Mouse (Mus musculus) kidney, embryonic 16.5 days (tissue): Measurements from ENCODE around the gene Sgsm3. TPM values are rescaled to one million over a fixed set of nuclear protein-coding genes. Genes with fewer than 3 reads are reported as not detected.

Experiments used
- ATAC-seq: fragments of 200-750 bp; cut with Nextera tagmentation; 2 replicates; pipeline ENCODE4 v1.8.0; 2017; ENCODE audit warnings: moderate TSS enrichment; ENCODE audit not compliant: low FRiP score, low TSS enrichment
- H3K27ac ChIP-seq: fragments of 300-500 bp; sonication (generic); 2 replicates; pipeline ENCODE4 v1.5.1; 2014; ENCODE audit warnings: low read length
- H3K27me3 ChIP-seq: fragments of 300-500 bp; sonication (generic); 2 replicates; pipeline ENCODE4 v1.6.1; 2014; ENCODE audit warnings: low read length, control low read depth, mixed read lengths; ENCODE audit not compliant: insufficient read depth
- H3K36me3 ChIP-seq: fragments of 300-500 bp; sonication (generic); 2 replicates; pipeline ENCODE4 v1.6.1; 2014; ENCODE audit warnings: low read length, control low read depth, mixed read lengths; ENCODE audit not compliant: insufficient read depth
- H3K4me1 ChIP-seq: fragments of 300-500 bp; sonication (generic); 2 replicates; pipeline ENCODE4 v1.6.1; 2014; ENCODE audit warnings: low read length, control low read depth, mixed read lengths; ENCODE audit not compliant: insufficient read depth
- H3K4me2 ChIP-seq: fragments of 300-500 bp; sonication (generic); replicated peaks from 2 replicates; pipeline ENCODE4 v1.6.1; 2014; ENCODE audit warnings: low read depth, low read length
- H3K4me3 ChIP-seq: fragments of 300-500 bp; sonication (generic); 2 replicates; pipeline ENCODE4 v1.5.1; 2014; ENCODE audit warnings: mild to moderate bottlenecking, low read length
- H3K9ac ChIP-seq: fragments of 300-500 bp; sonication (generic); replicated peaks from 2 replicates; pipeline ENCODE4 v1.6.1; 2014; ENCODE audit warnings: low read length
- H3K9me3 ChIP-seq: fragments of 300-500 bp; sonication (generic); 2 replicates; pipeline ENCODE4 v1.6.1; 2016; ENCODE audit warnings: low read length, control low read depth
- WGBS: fragments of 180-500 bp; shearing (Covaris S2); extraction: QIAGEN DNeasy Blood & Tissue Kit; methylation state at CpG from one replicate; pipeline ENCODE4 v1.1.7; 2014; 5-methylcytosine and 5-hydroxymethylcytosine counted together
- polyA plus RNA-seq: library from polyadenylated mRNA; unstranded; fragments of >200 nt; fragmentation: Nextera tagmentation; extraction: Ambion mirVana; gene quantifications from 2 replicates; pipeline ENCODE4 v1.2.1, GENCODE M21; 2015

Gene Sgsm3
- polyA plus RNA-seq, 1 experiment from 2014 or later, result 33.9 TPM

GRCm38 (mm10) chr15:80974311-80974710 lies 3.3 kb upstream of the Sgsm3 start:
- WGBS, result 15% methylated on average over 5 of the region's 5 CpGs
- H3K4me1 ChIP-seq, result no peaks in the 10 kb centered on the region
- peaks cover 13% of the 10 kb centered on the region for H3K36me3 ChIP-seq
- no peak overlapping the region for H3K4me2 ChIP-seq
- no peaks in the 10 kb centered on the region for H3K9me3 ChIP-seq
- H3K27me3 ChIP-seq, result no peaks in the 10 kb centered on the region
- no peak overlapping the region for H3K9ac ChIP-seq
- no peak for ATAC-seq
- no peak overlapping the region for H3K4me3 ChIP-seq
- H3K27ac ChIP-seq, result no peak overlapping the region

DNA sequence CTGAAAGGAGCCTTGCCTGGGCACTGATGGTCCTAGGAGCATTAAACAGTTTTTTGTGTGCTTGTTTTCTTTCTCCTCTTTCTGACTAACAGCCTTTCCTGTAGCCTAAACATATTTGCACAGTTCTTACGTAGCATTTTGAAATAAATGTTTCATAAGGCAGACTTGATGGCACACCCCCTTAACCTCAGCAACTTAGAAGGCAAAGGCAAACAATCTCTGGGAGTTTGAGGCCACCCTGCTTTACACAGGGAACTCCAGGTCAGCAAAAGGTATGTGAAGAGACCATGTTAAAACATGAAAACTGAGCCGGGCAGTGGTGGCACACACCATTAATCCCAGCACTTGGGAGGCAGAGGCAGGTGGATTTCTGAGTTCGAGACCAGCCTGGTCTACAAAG lies 1.9 kb upstream of the Sgsm3 start:
- 68% methylated on average over 3 of the region's 3 CpGs for WGBS
- no peak for ATAC-seq

GRCm38 (mm10) chr15:80979611-80980010 lies 2.0 kb downstream of the Sgsm3 start:
- Histone ChIP-seq H3K4me2 (no peak overlapping the region), H3K4me1 (no peaks in the 10 kb centered on the region), H3K9me3 (no peaks in the 10 kb centered on the region), H3K27me3 (no peaks in the 10 kb centered on the region), H3K36me3 (no peaks in the 10 kb centered on the region), H3K9ac (no peak overlapping the region), H3K27ac (peak overlapping the region; percentile 4; the same call in 1 of the 2 replicates), H3K4me3 (no peak overlapping the region)
- no peak for ATAC-seq
- 70% methylated on average over 4 of the region's 4 CpGs for WGBS

More for the DNA sequence above, 1.9 kb upstream of the Sgsm3 start:
- H3K9ac ChIP-seq, result no peak overlapping the region
- no peaks in the 10 kb centered on the region for H3K4me1 ChIP-seq
- no peaks in the 10 kb centered on the region for H3K27me3 ChIP-seq
- no peak overlapping the region for H3K4me3 ChIP-seq
- H3K36me3 ChIP-seq, result no peaks in the 10 kb centered on the region
- H3K9me3 ChIP-seq, result no peaks in the 10 kb centered on the region
- H3K27ac ChIP-seq, result no peak overlapping the region
- no peak overlapping the region for H3K4me2 ChIP-seq

DNA sequence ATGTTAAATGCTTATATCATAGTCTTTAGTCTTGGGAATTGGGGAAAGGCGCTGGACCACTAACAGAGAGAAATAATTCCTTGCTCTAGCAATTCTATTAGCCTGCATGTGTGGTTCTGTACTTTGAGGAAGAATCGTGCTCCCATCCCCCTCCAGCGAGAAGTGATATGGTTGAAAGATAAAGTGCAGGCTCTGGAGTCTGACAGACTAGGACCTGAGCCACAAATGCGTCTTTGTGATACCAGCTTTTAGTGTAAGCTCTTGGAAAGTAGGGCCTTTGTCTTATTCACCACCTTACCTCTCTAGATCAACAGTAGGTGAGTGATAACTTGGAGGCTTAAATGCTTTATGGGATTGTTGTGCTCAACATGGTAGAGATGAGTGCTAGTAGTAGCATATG lies 3.6 kb downstream of the Sgsm3 start:
- no peaks in the 10 kb centered on the region for H3K27me3 ChIP-seq
- H3K9me3 ChIP-seq, result no peaks in the 10 kb centered on the region
- H3K4me1 ChIP-seq, result no peaks in the 10 kb centered on the region
- no peaks in the 10 kb centered on the region for H3K36me3 ChIP-seq
- no peak overlapping the region for H3K9ac ChIP-seq
- WGBS, result 75% methylated on average over 4 of the region's 4 CpGs
- H3K4me2 ChIP-seq, result no peak overlapping the region
- ATAC-seq, result no peak
- no peak overlapping the region for H3K27ac ChIP-seq
- no peak overlapping the region for H3K4me3 ChIP-seq

GRCm38 (mm10) chr15:80983264-80983663 lies 5.7 kb downstream of the Sgsm3 start:
- no peaks in the 10 kb centered on the region for H3K4me1 ChIP-seq
- no peak overlapping the region for H3K4me3 ChIP-seq
- no peak overlapping the region for H3K9ac ChIP-seq
- no peak overlapping the region for H3K4me2 ChIP-seq
- ATAC-seq, result no peak
- H3K36me3 ChIP-seq, result no peaks in the 10 kb centered on the region
- WGBS, result 89% methylated on average over 2 of the region's 2 CpGs
- no peaks in the 10 kb centered on the region for H3K27me3 ChIP-seq
- H3K9me3 ChIP-seq, result no peaks in the 10 kb centered on the region
- H3K27ac ChIP-seq, result no peak overlapping the region

GRCm38 (mm10) chr15:80988331-80988730 lies 10.8 kb downstream of the Sgsm3 start:
- WGBS, result 47% methylated on average over 1 of the region's 1 CpGs
- Histone ChIP-seq H3K4me3 (no peak overlapping the region), H3K4me1 (no peaks in the 10 kb centered on the region), H3K27ac (no peak overlapping the region), H3K36me3 (no peaks in the 10 kb centered on the region), H3K9ac (no peak overlapping the region), H3K9me3 (no peaks in the 10 kb centered on the region), H3K27me3 (no peaks in the 10 kb centered on the region), H3K4me2 (no peak overlapping the region)
- ATAC-seq, result no peak

DNA sequence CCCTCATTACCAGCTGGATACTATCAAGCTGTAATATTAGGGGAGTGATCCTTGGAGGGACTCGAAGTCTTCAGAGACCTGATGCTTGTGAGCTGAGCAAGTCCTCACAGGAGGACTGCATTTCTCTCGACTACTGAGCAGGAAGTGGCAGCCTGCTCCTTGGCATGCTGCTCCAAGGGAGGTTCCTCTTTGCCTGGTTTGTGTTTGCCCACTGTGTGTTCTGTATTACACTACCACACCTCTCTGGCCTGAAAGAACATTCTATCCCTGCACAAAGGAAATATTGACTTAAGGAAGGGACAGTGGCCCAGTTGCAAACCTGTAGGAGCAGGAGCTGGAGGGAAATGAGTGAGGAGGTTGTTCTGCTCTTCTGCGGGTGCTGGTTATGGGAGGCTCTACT lies 12.1 kb downstream of the Sgsm3 start:
- H3K9ac ChIP-seq, result no peak overlapping the region
- no peaks in the 10 kb centered on the region for H3K36me3 ChIP-seq
- no peak overlapping the region for H3K4me2 ChIP-seq
- H3K27ac ChIP-seq, result no peak overlapping the region
- H3K27me3 ChIP-seq, result no peaks in the 10 kb centered on the region
- no peaks in the 10 kb centered on the region for H3K4me1 ChIP-seq
- H3K4me3 ChIP-seq, result no peak overlapping the region
- no peak for ATAC-seq
- 56% methylated on average over 3 of the region's 3 CpGs for WGBS
- H3K9me3 ChIP-seq, result no peaks in the 10 kb centered on the region

- Histone ChIP-seq H3K36me3 (no peaks in the 10 kb centered on the region), H3K27ac (no peak overlapping the region), H3K27me3 (no peaks in the 10 kb centered on the region), H3K4me1 (peaks cover under 1% of the 10 kb centered on the region; the same call in 1 of the 2 replicates), H3K9ac (no peak overlapping the region), H3K4me3 (no peak overlapping the region), H3K4me2 (no peak overlapping the region), H3K9me3 (no peaks in the 10 kb centered on the region)
- 80% methylated on average over 5 of the region's 5 CpGs for WGBS
- ATAC-seq, result no peak
Observed at GRCm38 (mm10) chr15:80994959-80995358, 17.4 kb downstream of the Sgsm3 start.

DNA sequence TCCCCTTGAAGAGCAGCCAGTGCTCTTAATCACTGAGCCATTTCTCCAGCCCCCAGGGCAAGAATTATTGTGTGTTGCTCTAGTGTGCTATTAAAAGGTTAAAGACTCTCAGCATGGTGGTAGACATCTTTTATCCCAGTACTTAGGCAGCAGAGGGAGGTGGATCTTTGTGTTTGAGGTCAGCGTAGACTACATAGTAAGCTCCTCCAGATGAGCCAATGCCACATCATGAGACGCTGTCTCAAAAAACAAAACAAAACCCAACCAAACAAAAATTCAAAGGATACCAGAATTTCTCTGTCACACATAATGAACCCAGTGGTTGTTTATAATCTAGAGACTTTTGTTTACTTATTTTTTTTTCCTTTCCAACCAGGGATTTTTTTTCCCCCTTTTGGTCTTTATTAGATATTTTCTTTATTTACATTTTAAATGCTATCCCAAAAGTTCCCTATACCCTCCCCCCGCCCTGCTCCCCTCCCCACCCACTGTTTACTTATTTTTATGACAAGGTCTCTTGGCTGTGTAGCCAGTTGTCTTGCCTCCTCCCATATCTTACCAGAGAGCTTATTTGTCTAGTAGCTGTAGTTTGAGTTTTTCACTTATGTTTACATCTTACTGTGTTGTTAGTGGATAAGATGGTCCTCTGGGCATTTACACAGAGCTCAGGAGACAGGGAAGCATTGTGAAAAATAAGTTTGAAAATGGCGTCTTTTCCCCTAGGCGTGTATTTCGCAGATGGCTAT lies 18.7 kb downstream of the Sgsm3 start:
- Histone ChIP-seq H3K27me3 (no peaks in the 10 kb centered on the region), H3K9ac (no peak overlapping the region), H3K27ac (no peak overlapping the region), H3K4me3 (no peak overlapping the region), H3K36me3 (no peaks in the 10 kb centered on the region), H3K9me3 (no peaks in the 10 kb centered on the region), H3K4me1 (peaks cover 7% of the 10 kb centered on the region; the same call in 1 of the 2 replicates), H3K4me2 (no peak overlapping the region)
- ATAC-seq, result no peak
- WGBS, result 87% methylated on average over 6 of the region's 6 CpGs

- WGBS, result 43% methylated on average over 1 of the region's 1 CpGs
- Histone ChIP-seq H3K4me3 (no peak overlapping the region), H3K27me3 (no peaks in the 10 kb centered on the region), H3K4me2 (no peak overlapping the region), H3K36me3 (no peaks in the 10 kb centered on the region), H3K9ac (no peak overlapping the region), H3K4me1 (peaks cover 7% of the 10 kb centered on the region; the same call in 1 of the 2 replicates), H3K9me3 (no peaks in the 10 kb centered on the region), H3K27ac (no peak overlapping the region)
- ATAC-seq, result no peak
Observed at GRCm38 (mm10) chr15:80997077-80997476, 19.5 kb downstream of the Sgsm3 start.
